Mouse (Mus musculus): ENCODE results near the gene Pten.

DNA sequence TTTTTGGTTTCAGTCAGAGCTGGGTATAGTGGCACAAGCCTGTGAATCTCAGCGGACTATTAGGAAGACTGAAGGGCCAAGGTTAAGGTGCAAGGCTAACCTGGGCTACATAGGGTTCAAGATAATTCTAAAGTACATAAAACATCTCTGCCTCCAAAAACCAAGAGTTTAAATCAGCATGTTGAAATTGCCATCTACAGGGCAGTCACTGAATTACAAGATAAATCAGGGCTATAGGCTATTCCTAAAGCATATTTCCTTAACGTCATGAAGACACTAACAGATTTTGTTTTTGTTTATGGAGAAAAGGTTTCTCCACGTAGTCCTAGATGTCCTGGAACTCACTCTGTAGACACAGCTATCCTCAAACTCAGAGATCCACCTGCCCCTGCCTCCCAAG, 47.0 kb upstream of the Pten start:
- TF ChIP-seq CTCF (IDR thresholded peaks at IDR 0.05; ENCODE audit: low read depth, low read length) (no peak; the same call in 1 of the 2 replicates), TAL1 (conservative IDR thresholded peaks at IDR 0.05; ENCODE audit: low read depth, low read length) (no peak), GATA1 (IDR thresholded peaks at IDR 0.05; ENCODE audit: borderline replicate concordance, low read length) (no peak), POLR2AphosphoS5 (IDR thresholded peaks at IDR 0.05; ENCODE audit: insufficient replicate concordance, low read depth, low read length) (no peak)

Data from G1E (cell line).